ENCODE assay signal across 11 mouse cellular contexts in genomic region chr12:3787541-3787940, GRCm38 (mm10). TPM values are rescaled to one million over a fixed set of nuclear protein-coding genes. Genes with fewer than 3 reads are reported as not detected.
A peak's percentile ranks its signal among the peaks of the same experiment; 100 is the strongest.
DNase-seq lines count a peak whose midpoint lies in the region; ATAC-seq and TF ChIP-seq lines count a peak whose summit lies in the region.
"Had no signal": no experiment of that assay in that cellular context is flagged by ENCODE, and none has a peak within 500 bp of the region (broad histone marks: within the 10 kb centered on the region; RNA-seq: fewer than 3 reads in every experiment).

No protein-coding gene starts in this region.

- H3K9me3 ChIP-seq in heart, embryonic 10.5 days, result no peaks in the 10 kb centered on the region
- H3K9me3 ChIP-seq in lung, embryonic 15.5 days, result no peaks in the 10 kb centered on the region
- H3K9me3 ChIP-seq in embryonic facial prominence, embryonic 13.5 days, result no peaks in the 10 kb centered on the region
- H3K9me3 ChIP-seq in stomach, embryonic 14.5 days (ENCODE audit: control insufficient read depth, low read depth, low read length), result no peaks in the 10 kb centered on the region
- H3K9me3 ChIP-seq in liver, postnatal 0 days (ENCODE audit: low read length), result no peaks in the 10 kb centered on the region
- H3K9me3 ChIP-seq: forebrain, embryonic 15.5 days had no signal

- no peaks in the 10 kb centered on the region for H3K36me3 ChIP-seq in heart, embryonic 10.5 days
- no peaks in the 10 kb centered on the region for H3K36me3 ChIP-seq in heart, adult 2 months (ENCODE audit: control insufficient read depth, insufficient read depth, low read length)
- no peaks in the 10 kb centered on the region for H3K36me3 ChIP-seq in lung, embryonic 15.5 days
- no peaks in the 10 kb centered on the region for H3K36me3 ChIP-seq in embryonic facial prominence, embryonic 13.5 days
- no peaks in the 10 kb centered on the region for H3K36me3 ChIP-seq in stomach, embryonic 14.5 days (ENCODE audit: control insufficient read depth, insufficient read depth, low read length)
- no peaks in the 10 kb centered on the region for H3K36me3 ChIP-seq in liver, postnatal 0 days (replicated peaks; ENCODE audit: insufficient read depth, low read length)
- H3K36me3 ChIP-seq: forebrain, embryonic 15.5 days had no signal

- no peak overlapping the region for H3K4me3 ChIP-seq in heart, embryonic 10.5 days
- no peak overlapping the region for H3K4me3 ChIP-seq in heart, adult 2 months
- H3K4me3 ChIP-seq in lung, embryonic 15.5 days, result no peak overlapping the region
- H3K4me3 ChIP-seq in embryonic facial prominence, embryonic 13.5 days, result no peak overlapping the region
- no peak overlapping the region for H3K4me3 ChIP-seq in stomach, embryonic 14.5 days (ENCODE audit: low read depth, low read length)
- no peak overlapping the region for H3K4me3 ChIP-seq in liver, postnatal 0 days (ENCODE audit: low read depth, low read length)
- H3K4me3 ChIP-seq: forebrain, embryonic 15.5 days had no signal

- H3K4me2 ChIP-seq in lung, embryonic 15.5 days, result peak overlapping the region; percentile 19; the same call in 1 of the 2 replicates
- no peak overlapping the region for H3K4me2 ChIP-seq in embryonic facial prominence, embryonic 13.5 days
- no peak overlapping the region for H3K4me2 ChIP-seq in stomach, embryonic 14.5 days (replicated peaks; ENCODE audit: low read depth, low read length)
- H3K4me2 ChIP-seq in liver, postnatal 0 days (ENCODE audit: low read depth, low read length), result no peak overlapping the region
- H3K4me2 ChIP-seq: forebrain, embryonic 15.5 days had no signal

- peaks cover 53% of the 10 kb centered on the region for H3K4me1 ChIP-seq in heart, embryonic 10.5 days
- H3K4me1 ChIP-seq in heart, adult 2 months (ENCODE audit: control insufficient read depth, insufficient read depth, low read length), result peaks cover 1% of the 10 kb centered on the region
- H3K4me1 ChIP-seq in lung, embryonic 15.5 days, result peaks cover 69% of the 10 kb centered on the region
- H3K4me1 ChIP-seq in embryonic facial prominence, embryonic 13.5 days, result peaks cover 40% of the 10 kb centered on the region
- peaks cover 66% of the 10 kb centered on the region for H3K4me1 ChIP-seq in stomach, embryonic 14.5 days (ENCODE audit: control insufficient read depth, insufficient read depth, low read length)
- peaks cover 4% of the 10 kb centered on the region; the same call in 1 of the 2 replicates for H3K4me1 ChIP-seq in liver, postnatal 0 days (ENCODE audit: insufficient read depth)

- ATAC-seq in lung, embryonic 15.5 days (ENCODE audit: borderline replicate concordance, extremely low read depth, low FRiP score, low TSS enrichment), result peak; percentile 72
- ATAC-seq in embryonic facial prominence, embryonic 13.5 days (ENCODE audit: insufficient number of reproducible peaks, insufficient read depth, low FRiP score, low TSS enrichment, low read depth), result no peak
- no peak for ATAC-seq in stomach, embryonic 14.5 days (ENCODE audit: insufficient number of reproducible peaks, insufficient read depth, low FRiP score, low read depth)
- ATAC-seq in liver, postnatal 0 days, result no peak
- ATAC-seq: forebrain, embryonic 15.5 days had no signal

- 11% methylated on average over 1 of the region's 1 CpGs for WGBS in heart, embryonic 10.5 days
- 35% methylated on average over 1 of the region's 1 CpGs for WGBS in heart, adult 2 months
- WGBS in lung, embryonic 15.5 days, result 33% methylated on average over 1 of the region's 1 CpGs
- WGBS in embryonic facial prominence, embryonic 13.5 days, result 14% methylated on average over 1 of the region's 1 CpGs
- 15% methylated on average over 1 of the region's 1 CpGs for WGBS in stomach, embryonic 14.5 days
- 62% methylated on average over 1 of the region's 1 CpGs for WGBS in liver, postnatal 0 days (ENCODE audit: insufficient replicate concordance)

- no peak for DNase-seq in heart, embryonic 10.5 days (ENCODE audit: low spot score)
- no peak for DNase-seq in heart, adult 2 months
- no peak for DNase-seq in lung, postnatal 14 days
- no peak for DNase-seq in liver, postnatal 0 days
- DNase-seq: kidney, adult 11 months; thymus, adult 18-20 months had no signal

- no peak overlapping the region for H3K9ac ChIP-seq in heart, adult 2 months (ENCODE audit: low read depth, low read length)
- no peak overlapping the region for H3K9ac ChIP-seq in lung, embryonic 15.5 days
- H3K9ac ChIP-seq in embryonic facial prominence, embryonic 13.5 days, result no peak overlapping the region
- no peak overlapping the region for H3K9ac ChIP-seq in stomach, embryonic 14.5 days (replicated peaks; ENCODE audit: low read depth, low read length)
- H3K9ac ChIP-seq in liver, postnatal 0 days (replicated peaks), result no peak overlapping the region
- H3K9ac ChIP-seq: forebrain, embryonic 15.5 days had no signal

- no peaks in the 10 kb centered on the region for H3K27me3 ChIP-seq in heart, embryonic 10.5 days (ENCODE audit: insufficient read depth, poor library complexity, severe bottlenecking)
- H3K27me3 ChIP-seq in heart, adult 2 months (ENCODE audit: control insufficient read depth, insufficient read depth, low read length), result no peaks in the 10 kb centered on the region
- no peaks in the 10 kb centered on the region for H3K27me3 ChIP-seq in lung, embryonic 15.5 days
- H3K27me3 ChIP-seq in embryonic facial prominence, embryonic 13.5 days, result no peaks in the 10 kb centered on the region
- H3K27me3 ChIP-seq in stomach, embryonic 14.5 days (ENCODE audit: control insufficient read depth, insufficient read depth, low read length), result no peaks in the 10 kb centered on the region
- no peaks in the 10 kb centered on the region for H3K27me3 ChIP-seq in liver, postnatal 0 days (ENCODE audit: insufficient read depth, low read length)
- H3K27me3 ChIP-seq: forebrain, embryonic 15.5 days had no signal

- no peaks in the 10 kb centered on the region for H3K79me2 ChIP-seq in heart, adult 2 months (replicated peaks; ENCODE audit: control insufficient read depth, insufficient read depth, low read length)

- TF ChIP-seq EP300 in heart, adult 2 months (IDR thresholded peaks at IDR 0.05; ENCODE audit: insufficient read depth, low read depth, low read length), result no peak
- no peak for TF ChIP-seq EP300 in liver, postnatal 0 days (IDR thresholded peaks at IDR 0.05; ENCODE audit: low read depth)

- peak overlapping the region; percentile 50 for H3K27ac ChIP-seq in heart, embryonic 10.5 days
- H3K27ac ChIP-seq in heart, adult 2 months, result no peak overlapping the region
- peak overlapping the region; percentile 89 for H3K27ac ChIP-seq in lung, embryonic 15.5 days
- peak overlapping the region; percentile 83; the same call in 1 of the 2 replicates for H3K27ac ChIP-seq in embryonic facial prominence, embryonic 13.5 days
- peak overlapping the region; percentile 48 for H3K27ac ChIP-seq in stomach, embryonic 14.5 days (ENCODE audit: low read length)
- H3K27ac ChIP-seq in liver, postnatal 0 days (ENCODE audit: low read depth), result no peak overlapping the region
- H3K27ac ChIP-seq: forebrain, embryonic 15.5 days; macrophage had no signal

- TF ChIP-seq CTCF in heart, adult 2 months (IDR thresholded peaks at IDR 0.05), result no peak
- no peak for TF ChIP-seq CTCF in liver, postnatal 0 days (IDR thresholded peaks at IDR 0.05; ENCODE audit: low read depth)

- intact Hi-C loops in heart, adult 2 months (cut with DNase I), result no loop called here

- TF ChIP-seq POLR2A in heart, adult 2 months (IDR thresholded peaks at IDR 0.05; ENCODE audit: insufficient read depth, low read depth, low read length), result no peak

RNA-seq across cellular contexts. Expression of gene Dnmt3a, which starts 18.3 kb away (rescaled TPM):
- polyA plus RNA-seq in heart, embryonic 10.5 days (2016; fragmentation: Nextera tagmentation; extraction: Ambion mirVana), result 148 and 154 TPM in 2 replicates
- 10 to 100 TPM; 50.9 to 56.0 TPM for total RNA-seq in heart, adult 2 months (2021)
- 13.6 and 22.4 TPM in 2 replicates for polyA plus RNA-seq in heart, adult 2 months (2012; rRNA removed)
- polyA plus RNA-seq in lung, embryonic 15.5 days (2015; fragmentation: Nextera tagmentation; extraction: Ambion mirVana), result 144 and 151 TPM in 2 replicates
- polyA plus RNA-seq in embryonic facial prominence, embryonic 13.5 days (2015; fragmentation: Nextera tagmentation; extraction: Ambion mirVana), result 168 and 180 TPM in 2 replicates
- polyA plus RNA-seq in stomach, embryonic 14.5 days (2014; fragmentation: Nextera tagmentation; extraction: Ambion mirVana), result 77.9 and 83.1 TPM in 2 replicates
- polyA plus RNA-seq in liver, postnatal 0 days (2015; fragmentation: Nextera tagmentation; extraction: Ambion mirVana), result 21.0 and 24.3 TPM in 2 replicates

Comparison
In these comparisons a context has a peak if more than half of its experiments do, and no peak if none do; other contexts are left out.
1. H3K27ac ChIP-seq: peak in heart, embryonic 10.5 days (single experiment), lung, embryonic 15.5 days (single experiment), embryonic facial prominence, embryonic 13.5 days (single experiment) and stomach, embryonic 14.5 days (single experiment); none in heart, adult 2 months (single experiment) and liver, postnatal 0 days (single experiment).